ENCODE assay signal across 18 mouse cellular contexts in genomic region chr17:88421246-88421645, GRCm38 (mm10). TPM values are rescaled to one million over a fixed set of nuclear protein-coding genes. Genes with fewer than 3 reads are reported as not detected.
DNase-seq lines count a peak whose midpoint lies in the region; ATAC-seq and TF ChIP-seq lines count a peak whose summit lies in the region.
"Had no signal": no experiment of that assay in that cellular context is flagged by ENCODE, and none has a peak within 500 bp of the region (broad histone marks: within the 10 kb centered on the region; RNA-seq: fewer than 3 reads in every experiment).

No protein-coding gene starts in this region.

- no peaks in the 10 kb centered on the region for H3K4me1 ChIP-seq in heart, embryonic 11.5 days (ENCODE audit: control insufficient read depth, insufficient read depth, low read length)
- H3K4me1 ChIP-seq in CH12.LX (ENCODE audit: control insufficient read depth in 1 of 2, insufficient read depth in 2 of 2), result peaks cover 0 to 7% of the 10 kb centered on the region in 2 experiments; a peak in 2 of 4 replicates
- no peaks in the 10 kb centered on the region for H3K4me1 ChIP-seq in limb, embryonic 10.5 days
- H3K4me1 ChIP-seq: forebrain, embryonic 12.5 days; hindbrain, embryonic 12.5 days; lung, embryonic 15.5 days; midbrain, embryonic 12.5 days had no signal

- no peaks in the 10 kb centered on the region for H3K36me3 ChIP-seq in heart, embryonic 11.5 days (ENCODE audit: control insufficient read depth, insufficient read depth, low read length)
- no peaks in the 10 kb centered on the region for H3K36me3 ChIP-seq in CH12.LX (replicated peaks in 1 of 2; ENCODE audit: control insufficient read depth in 1 of 2, insufficient read depth in 1 of 2, low read length in 1 of 2)
- H3K36me3 ChIP-seq in limb, embryonic 10.5 days, result no peaks in the 10 kb centered on the region
- H3K36me3 ChIP-seq: forebrain, embryonic 12.5 days; hindbrain, embryonic 12.5 days; lung, embryonic 15.5 days; midbrain, embryonic 12.5 days had no signal

- no peak overlapping the region for H3K27ac ChIP-seq in heart, embryonic 11.5 days (ENCODE audit: low read depth, low read length)
- no peak overlapping the region for H3K27ac ChIP-seq in CH12.LX (ENCODE audit: insufficient read depth, low read depth)
- no peak overlapping the region for H3K27ac ChIP-seq in limb, embryonic 10.5 days
- H3K27ac ChIP-seq: forebrain, embryonic 12.5 days; hindbrain, embryonic 12.5 days; lung, embryonic 15.5 days; macrophage; midbrain, embryonic 12.5 days had no signal

- no peak for TF ChIP-seq EP300 in CH12.LX (IDR thresholded peaks at IDR 0.05; ENCODE audit: low read length)

- TF ChIP-seq POLR2A in CH12.LX (IDR thresholded peaks at IDR 0.05; ENCODE audit: low read depth, low read length), result no peak

- no peak for TF ChIP-seq RAD21 in CH12.LX (IDR thresholded peaks at IDR 0.05; ENCODE audit: low read depth, low read length)

- H3K4me2 ChIP-seq in heart, embryonic 11.5 days, result no peak overlapping the region
- no peak overlapping the region for H3K4me2 ChIP-seq in CH12.LX (ENCODE audit: insufficient read depth, low read depth, poor library complexity, severe bottlenecking)
- H3K4me2 ChIP-seq: forebrain, embryonic 12.5 days; hindbrain, embryonic 12.5 days; liver, embryonic 11.5 days; lung, embryonic 15.5 days; midbrain, embryonic 12.5 days had no signal

- no peaks in the 10 kb centered on the region for H3K79me2 ChIP-seq in CH12.LX (replicated peaks; ENCODE audit: control insufficient read depth, extremely low read depth, insufficient read depth, poor library complexity, severe bottlenecking)

- in situ Hi-C loops in CH12.LX (cut with MboI; ENCODE audit: low pct_ligation_motif_present, low pct_unique_long_range_greater_than_20kb, low sequenced_read_pairs), result no loop called here

- H3K9me3 ChIP-seq in heart, embryonic 11.5 days (replicated peaks; ENCODE audit: control insufficient read depth, low read length), result no peaks in the 10 kb centered on the region
- no peaks in the 10 kb centered on the region for H3K9me3 ChIP-seq in CH12.LX (replicated peaks; ENCODE audit: low read length)
- H3K9me3 ChIP-seq in limb, embryonic 10.5 days (replicated peaks), result no peaks in the 10 kb centered on the region
- H3K9me3 ChIP-seq: forebrain, embryonic 12.5 days; hindbrain, embryonic 12.5 days; lung, embryonic 15.5 days; midbrain, embryonic 12.5 days had no signal

- dilution Hi-C loops in CH12.LX (cut with MboI; ENCODE audit: extremely low pct_ligation_motif_present, extremely low pct_unique_long_range_greater_than_20kb, low sequenced_read_pairs), result no loop called here

- 79% methylated on average over 6 of the region's 6 CpGs for WGBS in heart, embryonic 11.5 days (ENCODE audit: insufficient replicate concordance)
- WGBS in limb, embryonic 10.5 days, result 92% methylated on average over 6 of the region's 6 CpGs

- H3K27me3 ChIP-seq in heart, embryonic 11.5 days (ENCODE audit: control insufficient read depth, insufficient read depth, low read length), result no peaks in the 10 kb centered on the region
- H3K27me3 ChIP-seq in CH12.LX (replicated peaks), result no peaks in the 10 kb centered on the region
- H3K27me3 ChIP-seq in limb, embryonic 10.5 days (ENCODE audit: low read depth, poor library complexity, severe bottlenecking), result no peaks in the 10 kb centered on the region
- H3K27me3 ChIP-seq: forebrain, embryonic 12.5 days; hindbrain, embryonic 12.5 days; lung, embryonic 15.5 days; midbrain, embryonic 12.5 days had no signal

- H3K9ac ChIP-seq in heart, embryonic 11.5 days (ENCODE audit: low read depth, low read length), result no peak overlapping the region
- H3K9ac ChIP-seq in CH12.LX (ENCODE audit: insufficient read depth, low read depth), result no peak overlapping the region
- H3K9ac ChIP-seq: forebrain, embryonic 12.5 days; hindbrain, embryonic 12.5 days; lung, embryonic 15.5 days; midbrain, embryonic 12.5 days had no signal

- no peak for ATAC-seq in heart, embryonic 11.5 days (replicated peaks; ENCODE audit: insufficient number of reproducible peaks, low FRiP score, low TSS enrichment)

- TF ChIP-seq CTCF in CH12.LX (conservative IDR thresholded peaks at IDR 0.05 in 1 of 2, IDR thresholded peaks at IDR 0.05 in 1 of 2; ENCODE audit: low read depth in 2 of 2, low read length in 2 of 2), result no peak

- peak; percentile 90 for DNase-seq in heart, adult 11 months
- DNase-seq in CH12.LX (ENCODE audit: extremely low read depth), result no peak
- peak; percentile 95 for DNase-seq in cerebellum, adult 11-12 months
- peak; percentile 89 to 92 for DNase-seq in cerebellum, postnatal 25 days
- no peak for DNase-seq in limb, embryonic 10.5 days (ENCODE audit: low spot score)
- no peak for DNase-seq in adrenal gland, postnatal 10 days
- DNase-seq: adrenal gland, postnatal 36 days; layer of hippocampus, postnatal 36 days; left cerebral cortex, postnatal 4 days; right cerebral cortex, postnatal 14 days; thymus, postnatal 25 days had no signal

- H3K4me3 ChIP-seq in heart, embryonic 11.5 days (ENCODE audit: low read depth, low read length), result no peak overlapping the region
- no peak overlapping the region for H3K4me3 ChIP-seq in CH12.LX (replicated peaks in 1 of 3; ENCODE audit: low read depth in 2 of 3, low read length in 2 of 3, poor library complexity in 1 of 3)
- H3K4me3 ChIP-seq in limb, embryonic 10.5 days, result no peak overlapping the region
- H3K4me3 ChIP-seq: forebrain, embryonic 12.5 days; hindbrain, embryonic 12.5 days; lung, embryonic 15.5 days; midbrain, embryonic 12.5 days had no signal

TF ChIP-seq in CH12.LX, 34 proteins besides CTCF, POLR2A, EP300 and RAD21:
- peak; percentile 39; the same call in 1 of the 2 replicates for TF ChIP-seq MEF2A (IDR thresholded peaks at IDR 0.05; ENCODE audit: borderline replicate concordance, low read depth, low read length)
- TF ChIP-seq BHLHE40 (IDR thresholded peaks at IDR 0.05; ENCODE audit: low read depth, low read length), result peak; percentile 38; the same call in 1 of the 2 replicates
- no peak for TF ChIP-seq RCOR1 (conservative IDR thresholded peaks at IDR 0.05; ENCODE audit: low read depth, low read length)

RNA-seq across cellular contexts. Expression of gene Foxn2, which starts 19.3 kb away (rescaled TPM):
- 7.4 and 8.0 TPM in 2 replicates for polyA plus RNA-seq in heart, embryonic 11.5 days (2014; fragmentation: Nextera tagmentation; extraction: Ambion mirVana)
- total RNA-seq in CH12.LX (2012; rRNA removed) (13.2 and 16.2 TPM in 2 replicates), CH12.LX (2014; rRNA removed) (24.6 and 27.9 TPM in 2 replicates)
- 16.0 and 17.2 TPM in 2 replicates for polyA plus RNA-seq in CH12.LX (2012; ENCODE audit: insufficient read length, low read depth)
- 14.3 and 16.2 TPM in 2 replicates for polyA plus RNA-seq in limb, embryonic 10.5 days (2016; fragmentation: Nextera tagmentation; extraction: Ambion mirVana)
- total RNA-seq in adrenal gland, postnatal 10 days (2021), result 10 to 100 TPM; 21.8 to 27.0 TPM

Comparison
In these comparisons a context has a peak if more than half of its experiments do, and no peak if none do; other contexts are left out.
1. DNase-seq: peak in heart, adult 11 months (single experiment), cerebellum, adult 11-12 months (single experiment) and cerebellum, postnatal 25 days (2 of 2); none in CH12.LX (single experiment), limb, embryonic 10.5 days (single experiment) and adrenal gland, postnatal 10 days (single experiment).